Mouse (Mus musculus): ENCODE measurements around the gene Polr3b.

DNA sequence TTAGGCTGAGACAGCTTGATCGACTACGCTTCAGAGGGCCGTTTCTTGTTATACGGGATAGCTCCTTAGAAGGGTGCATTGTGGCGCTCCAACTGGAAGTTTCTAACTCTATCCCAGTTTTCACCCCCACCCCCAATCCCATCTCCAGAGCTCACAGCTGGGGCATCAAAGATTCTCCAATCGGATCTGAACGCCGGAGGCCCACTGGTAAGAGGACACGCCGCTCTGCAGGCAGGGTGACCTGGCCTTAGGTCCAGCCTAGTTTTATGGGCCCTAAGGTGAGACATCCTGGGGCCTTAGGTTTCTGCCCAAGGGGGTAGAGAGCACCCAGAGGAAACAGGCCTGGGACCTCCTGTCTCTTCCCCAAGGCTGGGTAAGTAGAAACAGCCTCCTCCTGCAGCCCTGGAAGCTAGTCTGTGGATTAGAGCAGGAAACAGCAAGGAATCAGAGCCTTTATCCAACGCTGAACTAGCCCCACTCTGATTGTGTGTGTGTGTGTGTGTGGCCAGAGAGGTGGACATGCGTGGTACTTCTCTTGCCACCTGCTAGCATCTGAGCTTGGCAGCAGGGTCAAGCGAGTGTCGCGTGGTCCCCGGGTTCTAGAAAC is 137.5 kb downstream of the Polr3b start:
- TF ChIP-seq POLR2A (IDR thresholded peaks at IDR 0.05; ENCODE audit: control insufficient read depth, low read depth, low read length) (no peak), CTCF (IDR thresholded peaks at IDR 0.05; ENCODE audit: control insufficient read depth, insufficient read depth, insufficient replicate concordance, low read depth, low read length) (no peak)
